Mouse (Mus musculus) frontal cortex, adult (tissue): ENCODE measurements around the gene Traf4.

Source experiments
- ATAC-seq: cut with Nextera tagmentation; 2 replicates; pipeline ENCODE4 v1.9.2; 2017; ENCODE audit warnings: mild to moderate bottlenecking, moderate library complexity, mixed read lengths; ENCODE audit not compliant: low TSS enrichment

Traf4 gene

GRCm38 (mm10) chr11:78167257-78167959 lies 2.0 kb upstream of the Traf4 start:
- ATAC-seq = no peak

- no peak for ATAC-seq
These were observed 1.3 kb upstream of the Traf4 start for GRCm38 (mm10) chr11:78166640-78167039.

- no peak for ATAC-seq
These were observed 772 bp upstream of the Traf4 start for GRCm38 (mm10) chr11:78166161-78166560.

- ATAC-seq = 0 out of 2 replicates have a peak, but pooled peaks have one; percentile 9
These were observed 346 bp upstream of the Traf4 start for GRCm38 (mm10) chr11:78165761-78166109.

- no peak for ATAC-seq
These were observed 825 bp downstream of the Traf4 start for GRCm38 (mm10) chr11:78164604-78164923.

- ATAC-seq = no peak
These were observed 1.4 kb downstream of the Traf4 start for GRCm38 (mm10) chr11:78163681-78164603.

GRCm38 (mm10) chr11:78163045-78163444 lies 2.3 kb downstream of the Traf4 start:
- ATAC-seq = no peak

- ATAC-seq = no peak
These were observed 2.9 kb downstream of the Traf4 start for GRCm38 (mm10) chr11:78162504-78162903.

GRCm38 (mm10) chr11:78161968-78162367 lies 3.4 kb downstream of the Traf4 start:
- no peak for ATAC-seq

GRCm38 (mm10) chr11:78161169-78161568 lies 4.2 kb downstream of the Traf4 start:
- ATAC-seq = no peak

- no peak for ATAC-seq
These were observed 4.7 kb downstream of the Traf4 start for GRCm38 (mm10) chr11:78160675-78161074.

GRCm38 (mm10) chr11:78160171-78160570 lies 5.2 kb downstream of the Traf4 start:
- ATAC-seq = no peak

- no peak for ATAC-seq
These were observed 5.8 kb downstream of the Traf4 start for GRCm38 (mm10) chr11:78159557-78159956.

GRCm38 (mm10) chr11:78159096-78159495 lies 6.3 kb downstream of the Traf4 start:
- peak; percentile 83 for ATAC-seq

GRCm38 (mm10) chr11:78156156-78156699 lies 9.2 kb downstream of the Traf4 start:
- ATAC-seq = no peak

GRCm38 (mm10) chr11:78155674-78156073 lies 9.7 kb downstream of the Traf4 start:
- no peak for ATAC-seq

GRCm38 (mm10) chr11:78153778-78154177 lies 11.6 kb downstream of the Traf4 start:
- no peak for ATAC-seq

GRCm38 (mm10) chr11:78152299-78153231 lies 12.8 kb downstream of the Traf4 start:
- peak; percentile 58 for ATAC-seq

- ATAC-seq = no peak
These were observed 14.2 kb downstream of the Traf4 start for GRCm38 (mm10) chr11:78151161-78151560.

GRCm38 (mm10) chr11:78146707-78147543 lies 18.5 kb downstream of the Traf4 start:
- no peak for ATAC-seq

GRCm38 (mm10) chr11:78146168-78146567 lies 19.2 kb downstream of the Traf4 start:
- ATAC-seq = no peak
